Mouse (Mus musculus): Measurements from ENCODE around the gene Zxdb.
"Not testable (repeated sequence)": the region's sequence is repeated elsewhere in the genome, so short reads cannot be mapped to it uniquely, and the experiment has no call there.

- TF ChIP-seq POLR2A (IDR thresholded peaks at IDR 0.05; ENCODE audit: borderline replicate concordance, low read depth, low read length); CTCF (IDR thresholded peaks at IDR 0.05; ENCODE audit: low read depth, low read length): not testable (repeated sequence)
Observed at GRCm38 (mm10) chrX:94706676-94707075, 17.7 kb upstream of the Zxdb start.
